Mouse (Mus musculus) heart, embryonic 10.5 days (tissue): Measurements from ENCODE around the gene Aldh3a1. TPM values are rescaled to one million over a fixed set of nuclear protein-coding genes. Genes with fewer than 3 reads are reported as not detected.

Experiments
- DNase-seq: peaks from one replicate; pipeline ENCODE4 v3.0.0-alpha.2; 2017; ENCODE audit warnings: low spot score
- H3K27ac ChIP-seq: fragments of 300-500 bp; sonication (generic); 2 replicates; pipeline ENCODE4 v1.5.1; 2016; ENCODE audit warnings: mild to moderate bottlenecking
- H3K27me3 ChIP-seq: fragments of 300-500 bp; sonication (generic); 2 replicates; pipeline ENCODE4 v1.6.1; 2016; ENCODE audit warnings: mild to moderate bottlenecking; ENCODE audit not compliant: poor library complexity, insufficient read depth, severe bottlenecking
- H3K36me3 ChIP-seq: fragments of 300-500 bp; sonication (generic); 2 replicates; pipeline ENCODE4 v1.6.1; 2016; ENCODE audit warnings: mild to moderate bottlenecking, moderate library complexity
- H3K4me1 ChIP-seq: fragments of 300-500 bp; sonication (generic); 2 replicates; pipeline ENCODE4 v1.6.1; 2016; ENCODE audit warnings: mild to moderate bottlenecking
- H3K4me3 ChIP-seq: fragments of 300-500 bp; sonication (generic); 2 replicates; pipeline ENCODE4 v1.5.1; 2016; ENCODE audit warnings: mild to moderate bottlenecking, moderate library complexity
- H3K9me3 ChIP-seq: fragments of 300-500 bp; sonication (generic); 2 replicates; pipeline ENCODE4 v1.6.1; 2016; ENCODE audit warnings: mild to moderate bottlenecking, moderate library complexity
- WGBS: fragments of 180-500 bp; shearing (Covaris S2); methylation state at CpG from one replicate; pipeline ENCODE4 v1.1.7; 2016; 5-methylcytosine and 5-hydroxymethylcytosine counted together
- polyA plus RNA-seq: library from polyadenylated mRNA; unstranded; fragments of >200 nt; fragmentation: Nextera tagmentation; extraction: Ambion mirVana; gene quantifications from 2 replicates; pipeline ENCODE4 v1.2.1, GENCODE M21; 2016

Gene Aldh3a1
- polyA plus RNA-seq, 1 experiment from 2014 or later = not detected

DNA sequence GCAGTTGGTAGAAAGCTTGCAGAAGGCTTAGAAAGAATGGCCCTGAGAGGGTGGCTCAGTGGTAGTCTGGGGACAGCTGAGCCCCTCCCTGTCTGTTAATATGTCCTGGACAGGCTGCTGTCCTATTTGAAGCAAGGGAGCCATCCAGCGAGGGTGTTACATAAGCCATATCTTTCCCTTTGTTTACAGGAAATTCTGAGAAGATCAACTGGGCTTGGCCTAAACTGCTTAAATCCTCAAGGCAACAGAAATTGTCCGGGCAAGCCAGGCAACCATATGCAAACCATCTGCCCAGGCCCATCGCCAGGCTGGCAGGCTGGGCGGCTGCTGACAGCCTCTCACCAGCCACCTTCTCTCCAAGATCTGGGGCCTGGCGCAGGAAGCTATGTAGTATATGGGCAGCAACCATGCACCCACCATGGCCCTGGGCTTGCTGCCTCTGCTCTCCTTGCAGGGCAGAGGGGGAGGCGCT lies 18.6 kb downstream of the Aldh3a1 start:
- 64% methylated on average over 6 of the region's 6 CpGs for WGBS
- Histone ChIP-seq H3K4me1 (peaks cover 32% of the 10 kb centered on the region), H3K27ac (peak overlapping the region; percentile 18; the same call in 1 of the 2 replicates), H3K4me3 (no peak overlapping the region), H3K9me3 (no peaks in the 10 kb centered on the region), H3K36me3 (no peaks in the 10 kb centered on the region), H3K27me3 (no peaks in the 10 kb centered on the region)
- DNase-seq = no peak

DNA sequence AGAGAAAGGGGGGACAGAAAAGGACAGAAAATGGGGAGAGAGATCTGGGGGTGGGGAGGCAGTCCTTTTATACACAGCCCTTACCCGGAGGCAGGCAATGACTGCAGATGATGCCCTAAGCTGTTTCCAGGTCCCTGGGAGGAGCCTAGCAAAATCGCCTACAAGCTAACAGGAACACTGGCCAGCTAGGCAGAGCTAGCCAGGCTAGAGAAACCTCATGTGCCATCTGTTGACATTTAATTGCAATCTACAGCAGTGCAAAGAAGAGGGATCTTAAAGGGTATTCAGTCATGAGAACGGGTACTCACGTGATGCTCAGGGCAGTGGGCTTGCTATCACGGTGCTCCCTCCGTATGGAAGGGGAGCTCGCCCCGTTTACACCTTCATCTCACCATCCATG lies 20.5 kb downstream of the Aldh3a1 start:
- H3K4me3 ChIP-seq = no peak overlapping the region
- H3K9me3 ChIP-seq = no peaks in the 10 kb centered on the region

GRCm38 (mm10) chr11:61228406-61228805 lies 21.1 kb downstream of the Aldh3a1 start:
- Histone ChIP-seq H3K27me3 (peaks cover 4% of the 10 kb centered on the region; the same call in 1 of the 2 replicates), H3K27ac (0 out of 2 replicates have a peak overlapping the region, but pooled peaks have one; percentile 36), H3K36me3 (no peaks in the 10 kb centered on the region)

More for the DNA sequence above, 20.5 kb downstream of the Aldh3a1 start:
- Histone ChIP-seq H3K36me3 (no peaks in the 10 kb centered on the region), H3K4me1 (peaks cover 32% of the 10 kb centered on the region), H3K27ac (no peak overlapping the region), H3K27me3 (no peaks in the 10 kb centered on the region)
- WGBS = 71% methylated on average over 8 of the region's 8 CpGs
- DNase-seq = no peak

GRCm38 (mm10) chr11:61231329-61231728 lies 24.0 kb downstream of the Aldh3a1 start:
- H3K27me3 ChIP-seq = peaks cover 4% of the 10 kb centered on the region; the same call in 1 of the 2 replicates
- DNase-seq = peak; percentile 76
- no peak overlapping the region for H3K4me3 ChIP-seq
- WGBS = 24% methylated on average over 9 of the region's 9 CpGs
- H3K4me1 ChIP-seq = peaks cover 18% of the 10 kb centered on the region
- H3K9me3 ChIP-seq = no peaks in the 10 kb centered on the region
- no peak overlapping the region for H3K27ac ChIP-seq
- no peaks in the 10 kb centered on the region for H3K36me3 ChIP-seq

More at GRCm38 (mm10) chr11:61228406-61228805, 21.1 kb downstream of the Aldh3a1 start:
- H3K9me3 ChIP-seq = no peaks in the 10 kb centered on the region
- DNase-seq = no peak
- 58% methylated on average over 3 of the region's 3 CpGs for WGBS
- no peak overlapping the region for H3K4me3 ChIP-seq
- peaks cover 32% of the 10 kb centered on the region for H3K4me1 ChIP-seq

GRCm38 (mm10) chr11:61234174-61234573 lies 26.8 kb downstream of the Aldh3a1 start:
- Histone ChIP-seq H3K27me3 (peaks cover 4% of the 10 kb centered on the region; the same call in 1 of the 2 replicates), H3K27ac (no peak overlapping the region), H3K4me1 (peaks cover 10% of the 10 kb centered on the region), H3K36me3 (no peaks in the 10 kb centered on the region), H3K9me3 (no peaks in the 10 kb centered on the region), H3K4me3 (no peak overlapping the region)
- 54% methylated on average over 5 of the region's 5 CpGs for WGBS
- DNase-seq = no peak

GRCm38 (mm10) chr11:61236015-61236414 lies 28.7 kb downstream of the Aldh3a1 start:
- no peak for DNase-seq
- Histone ChIP-seq H3K27ac (no peak overlapping the region), H3K36me3 (no peaks in the 10 kb centered on the region), H3K4me3 (no peak overlapping the region), H3K9me3 (no peaks in the 10 kb centered on the region), H3K27me3 (peaks cover 4% of the 10 kb centered on the region; the same call in 1 of the 2 replicates), H3K4me1 (peaks cover 10% of the 10 kb centered on the region)
- WGBS = 80% methylated on average over 3 of the region's 3 CpGs

DNA sequence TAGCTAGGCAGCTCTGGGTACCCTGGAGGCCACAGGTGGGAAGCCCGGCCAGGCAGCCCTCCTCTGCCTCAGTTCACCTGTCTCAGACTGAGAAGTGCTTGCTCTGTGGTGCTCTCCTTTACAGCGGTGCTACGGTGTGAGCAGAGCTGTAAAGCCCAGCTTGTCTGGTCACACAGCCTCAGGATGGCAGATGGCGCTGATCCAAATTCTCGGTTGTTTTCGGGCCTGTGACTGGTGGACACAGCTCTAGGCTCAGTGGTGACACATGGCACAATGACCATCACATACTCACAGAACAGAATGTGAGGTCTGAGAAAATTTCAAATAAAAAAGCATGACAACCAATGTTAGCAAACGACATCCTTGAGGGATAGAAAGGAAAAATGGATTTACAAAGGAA lies 37.1 kb downstream of the Aldh3a1 start:
- Histone ChIP-seq H3K4me3 (no peak overlapping the region), H3K36me3 (peaks cover 24% of the 10 kb centered on the region; the same call in 1 of the 2 replicates), H3K27ac (no peak overlapping the region), H3K27me3 (no peaks in the 10 kb centered on the region), H3K9me3 (no peaks in the 10 kb centered on the region), H3K4me1 (no peaks in the 10 kb centered on the region)
- WGBS = 84% methylated on average over 7 of the region's 7 CpGs
- DNase-seq = no peak

- Histone ChIP-seq H3K27me3 (no peaks in the 10 kb centered on the region), H3K4me1 (peaks cover 12% of the 10 kb centered on the region; the same call in 1 of the 2 replicates), H3K27ac (no peak overlapping the region), H3K36me3 (peaks cover 54% of the 10 kb centered on the region), H3K9me3 (no peaks in the 10 kb centered on the region), H3K4me3 (no peak overlapping the region)
- no peak for DNase-seq
- WGBS = 78% methylated on average over 10 of the region's 10 CpGs
Observed at GRCm38 (mm10) chr11:61251741-61252140, 44.4 kb downstream of the Aldh3a1 start.

- Histone ChIP-seq H3K4me3 (no peak overlapping the region), H3K9me3 (no peaks in the 10 kb centered on the region), H3K27ac (peak overlapping the region; percentile 39; the same call in 1 of the 2 replicates), H3K4me1 (peaks cover 20% of the 10 kb centered on the region; the same call in 1 of the 2 replicates), H3K27me3 (no peaks in the 10 kb centered on the region), H3K36me3 (peaks cover 55% of the 10 kb centered on the region)
- peak; percentile 81 for DNase-seq
- WGBS = 60% methylated on average over 12 of the region's 12 CpGs
Observed at GRCm38 (mm10) chr11:61252807-61253206, 45.5 kb downstream of the Aldh3a1 start.

DNA sequence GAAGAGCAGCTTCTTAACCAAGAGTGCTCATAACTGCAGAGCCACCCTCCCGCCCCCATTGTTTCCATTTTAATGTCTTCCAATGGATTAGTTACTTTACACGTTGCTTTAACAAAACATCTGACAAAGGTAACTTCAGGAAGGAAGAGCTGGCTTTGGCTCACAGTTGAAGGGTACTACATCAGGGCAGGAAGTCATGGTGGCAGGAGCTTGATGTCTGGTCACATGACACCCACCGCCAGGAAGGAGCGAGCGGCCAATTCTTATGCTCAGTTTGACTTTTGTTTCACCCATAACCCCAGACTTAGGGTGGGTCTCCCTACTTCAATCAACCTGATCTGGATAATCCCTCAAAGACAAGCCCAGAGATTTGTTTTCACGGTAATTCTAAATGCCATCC lies 51.8 kb downstream of the Aldh3a1 start:
- DNase-seq = no peak
- no peaks in the 10 kb centered on the region for H3K27me3 ChIP-seq
- H3K4me3 ChIP-seq = no peak overlapping the region
- 90% methylated on average over 6 of the region's 6 CpGs for WGBS
- H3K36me3 ChIP-seq = peaks cover 81% of the 10 kb centered on the region
- 0 out of 2 replicates have a peak, but pooled peaks cover 10% of the 10 kb centered on the region for H3K4me1 ChIP-seq
- no peaks in the 10 kb centered on the region for H3K9me3 ChIP-seq
- no peak overlapping the region for H3K27ac ChIP-seq

DNA sequence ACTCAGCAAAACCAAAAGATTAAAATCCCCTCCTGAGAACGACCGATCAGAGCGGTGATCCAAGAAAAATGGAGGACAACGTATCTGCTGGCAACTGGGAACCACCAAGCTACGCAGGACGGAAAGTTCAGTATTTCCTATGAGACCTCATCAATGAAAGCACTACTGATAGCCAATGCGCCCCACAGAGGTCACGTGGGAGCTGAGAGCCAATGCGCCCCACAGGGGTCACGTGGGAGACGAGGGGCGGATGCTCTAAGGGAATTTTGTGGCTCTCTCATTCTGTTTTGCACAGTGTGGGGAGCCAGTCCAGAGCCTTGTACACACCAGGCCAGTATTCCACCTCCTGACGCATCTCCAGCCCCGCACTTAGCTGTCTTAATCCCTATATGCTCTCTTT lies 55.2 kb downstream of the Aldh3a1 start:
- no peak for DNase-seq
- no peaks in the 10 kb centered on the region for H3K27me3 ChIP-seq
- peaks cover 11% of the 10 kb centered on the region; the same call in 1 of the 2 replicates for H3K4me1 ChIP-seq
- H3K4me3 ChIP-seq = no peak overlapping the region
- H3K36me3 ChIP-seq = peaks cover 67% of the 10 kb centered on the region
- H3K27ac ChIP-seq = no peak overlapping the region
- no peaks in the 10 kb centered on the region for H3K9me3 ChIP-seq
- 91% methylated on average over 14 of the region's 14 CpGs for WGBS

- no peak overlapping the region for H3K4me3 ChIP-seq
- H3K27ac ChIP-seq = no peak overlapping the region
- peaks cover 56% of the 10 kb centered on the region for H3K36me3 ChIP-seq
- WGBS = 79% methylated on average over 1 of the region's 1 CpGs
- no peak for DNase-seq
- H3K27me3 ChIP-seq = no peaks in the 10 kb centered on the region; the same call in 1 of the 2 replicates
- H3K9me3 ChIP-seq = no peaks in the 10 kb centered on the region
- peaks cover 6% of the 10 kb centered on the region; the same call in 1 of the 2 replicates for H3K4me1 ChIP-seq
Observed at GRCm38 (mm10) chr11:61263841-61264240, 56.5 kb downstream of the Aldh3a1 start.

- WGBS = 1% methylated on average over 58 of the region's 58 CpGs
- Histone ChIP-seq H3K27me3 (no peaks in the 10 kb centered on the region; the same call in 1 of the 2 replicates), H3K4me3 (peak within 1 kb of the TSS; percentile 78), H3K27ac (peak within 1 kb of the TSS; percentile 92), H3K36me3 (peaks cover 32% of the 10 kb centered on the region), H3K4me1 (peaks cover 6% of the 10 kb centered on the region; the same call in 1 of the 2 replicates), H3K9me3 (no peaks in the 10 kb centered on the region)
- DNase-seq = peak; percentile 97
Observed at GRCm38 (mm10) chr11:61266551-61267533, 59.5 kb downstream of the Aldh3a1 start, which contains the start of gene Aldh3a2. Gene Aldh3a2, minus strand, starts transcription at chr11:61267464.
